Mouse (Mus musculus) thymus, adult 18-20 months (tissue): ENCODE results near the gene Tagln.
A peak's percentile ranks its signal among the peaks of the same experiment; 100 is the strongest.

Source experiments
- DNase-seq, 2 experiments: peaks; one replicate each; pipeline ENCODE4 v3.0.0; 2022; ENCODE audit warnings: mixed read lengths in 2 of 2

Gene Tagln

DNA sequence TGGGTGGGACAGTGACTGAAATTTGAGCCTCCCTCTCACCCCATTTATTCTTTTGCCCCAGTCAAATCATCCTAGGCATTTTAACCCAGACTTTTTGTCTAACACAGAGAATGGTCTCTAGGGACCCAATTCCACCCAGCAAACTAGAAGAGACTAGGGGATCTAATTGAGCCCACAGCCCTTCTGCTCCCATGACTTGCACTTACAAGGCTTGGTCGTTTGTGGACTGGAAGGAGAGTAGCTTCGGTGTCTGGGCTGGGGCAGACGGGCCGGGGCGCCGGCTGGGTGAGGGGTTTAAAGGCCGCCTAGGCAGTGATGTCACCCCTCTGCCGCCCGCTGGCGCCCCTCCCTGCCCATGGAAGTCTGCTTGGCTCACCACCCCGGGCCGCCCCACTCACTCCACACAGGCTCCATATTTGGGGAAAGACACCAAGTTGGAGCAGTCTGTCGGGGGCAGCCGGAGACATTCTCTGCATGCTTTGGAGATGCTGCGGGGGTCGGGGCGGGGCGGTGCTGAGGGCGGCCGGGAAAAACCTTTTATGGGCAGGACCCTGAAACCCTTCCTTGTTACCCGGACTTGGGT, at the start of gene Tagln:
TSS of gene Tagln (minus strand) at position 431 of the 583 bp plus-strand sequence.
- no peak for DNase-seq

DNA sequence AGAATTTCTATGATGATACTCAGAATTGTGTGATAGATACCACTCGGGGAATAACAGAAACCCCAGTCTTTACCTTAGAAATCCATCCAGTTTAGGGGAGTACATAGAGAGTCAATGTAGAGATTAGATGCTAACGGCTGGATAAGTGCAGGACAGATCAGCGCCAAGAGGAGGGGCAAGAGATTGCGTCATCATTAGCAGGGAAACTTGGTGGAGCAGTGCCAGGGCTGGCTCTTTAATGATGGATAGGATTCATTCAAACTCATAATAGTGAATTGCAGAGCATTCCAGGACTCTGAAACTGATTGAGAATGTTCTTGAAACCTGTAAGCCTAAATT, 49.3 kb upstream of the Tagln start:
- DNase-seq, result no peak

- peak; percentile 75 to 81 for DNase-seq
Measured at GRCm38 (mm10) chr9:45984409-45985228, 48.8 kb upstream of the Tagln start.

- peak in 1 of 2 experiments; percentile 18 for DNase-seq
Measured at GRCm38 (mm10) chr9:45983676-45984408, 48.0 kb upstream of the Tagln start.

DNA sequence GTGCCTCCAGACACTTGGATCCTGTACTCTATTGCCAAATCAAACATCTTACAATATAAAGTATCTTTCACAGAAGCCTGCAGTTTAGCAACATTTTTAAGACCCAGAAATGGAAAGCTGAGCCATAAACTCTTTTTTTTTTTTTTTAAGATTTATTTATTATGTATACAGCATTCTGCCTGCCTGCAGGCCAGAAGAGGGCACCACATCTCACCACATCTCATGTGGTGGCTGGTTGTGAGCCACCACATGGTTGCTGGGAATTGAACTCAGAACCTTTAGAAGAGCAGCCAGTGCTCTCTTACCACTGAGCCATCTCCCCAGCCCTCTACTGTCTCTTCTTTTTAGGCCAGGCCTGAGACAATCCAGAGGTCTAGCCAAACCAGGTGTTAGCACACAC, 45.5 kb upstream of the Tagln start:
- DNase-seq, result no peak

- no peak for DNase-seq
Measured at GRCm38 (mm10) chr9:45980611-45981010, 44.8 kb upstream of the Tagln start.

DNA sequence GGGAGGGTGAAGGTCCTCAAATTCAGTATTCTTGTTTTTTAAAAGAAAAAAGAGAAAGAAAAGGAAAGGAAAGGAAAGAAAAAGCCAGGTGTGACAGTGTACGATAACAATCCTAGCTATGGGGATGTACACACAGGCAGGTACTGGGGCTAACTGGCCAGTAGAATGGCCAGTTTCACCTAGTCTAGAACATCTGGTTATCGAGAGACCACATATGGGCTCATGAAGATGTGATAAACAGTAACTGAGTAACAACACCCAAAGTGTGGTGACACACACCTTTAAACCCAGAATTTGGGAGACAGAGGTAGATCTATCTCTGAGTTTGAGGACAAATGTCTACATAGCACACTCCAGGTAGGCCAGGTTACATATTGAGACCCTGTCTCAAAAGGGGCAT, 43.9 kb upstream of the Tagln start:
- no peak for DNase-seq

GRCm38 (mm10) chr9:45976884-45977283, 41.0 kb upstream of the Tagln start:
- DNase-seq, result no peak

- no peak for DNase-seq
Measured at GRCm38 (mm10) chr9:45963577-45963976, 27.7 kb upstream of the Tagln start.

DNA sequence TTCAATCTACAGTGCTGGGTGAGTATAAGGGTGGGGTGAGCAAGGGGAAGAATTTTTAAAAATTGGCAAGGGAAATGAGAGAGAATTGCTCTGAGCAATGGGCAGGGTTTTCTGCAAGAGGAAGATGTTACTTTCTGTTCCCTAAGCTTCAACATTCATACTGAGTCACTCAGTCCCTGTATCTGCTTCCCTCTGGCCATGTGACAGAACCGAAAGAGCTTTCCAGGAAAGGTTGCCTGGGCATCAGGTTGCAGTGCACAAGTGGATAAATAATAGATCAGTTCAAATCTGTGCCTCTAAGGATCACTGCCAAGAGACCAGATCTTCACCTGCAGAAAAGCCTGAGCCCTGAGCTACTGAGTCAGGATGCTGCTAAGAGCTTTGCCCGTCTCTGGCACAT, 26.0 kb upstream of the Tagln start:
- DNase-seq, result no peak

DNA sequence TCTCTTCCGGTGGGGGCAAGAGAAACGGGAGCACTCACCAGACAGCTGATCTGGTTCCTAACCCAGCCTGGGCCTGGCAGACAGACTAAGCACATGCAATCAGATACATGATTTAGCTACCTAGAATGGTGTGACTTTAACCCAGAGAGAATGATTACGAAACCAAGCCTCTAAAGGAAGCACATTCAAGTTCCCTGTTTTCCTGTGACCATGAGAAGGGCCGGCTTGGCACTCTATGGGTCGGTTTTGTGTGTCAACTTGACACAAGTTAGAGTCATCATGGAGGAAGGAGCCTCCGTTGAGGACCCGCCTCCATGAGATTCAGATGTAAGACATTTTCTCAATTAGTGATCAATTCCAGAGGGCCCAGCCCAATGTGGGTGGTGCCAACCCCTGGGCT, 23.8 kb upstream of the Tagln start:
- DNase-seq, result no peak

GRCm38 (mm10) chr9:45958851-45959250, 23.0 kb upstream of the Tagln start:
- no peak for DNase-seq

- no peak for DNase-seq
Measured at GRCm38 (mm10) chr9:45958023-45958670, 22.3 kb upstream of the Tagln start.

DNA sequence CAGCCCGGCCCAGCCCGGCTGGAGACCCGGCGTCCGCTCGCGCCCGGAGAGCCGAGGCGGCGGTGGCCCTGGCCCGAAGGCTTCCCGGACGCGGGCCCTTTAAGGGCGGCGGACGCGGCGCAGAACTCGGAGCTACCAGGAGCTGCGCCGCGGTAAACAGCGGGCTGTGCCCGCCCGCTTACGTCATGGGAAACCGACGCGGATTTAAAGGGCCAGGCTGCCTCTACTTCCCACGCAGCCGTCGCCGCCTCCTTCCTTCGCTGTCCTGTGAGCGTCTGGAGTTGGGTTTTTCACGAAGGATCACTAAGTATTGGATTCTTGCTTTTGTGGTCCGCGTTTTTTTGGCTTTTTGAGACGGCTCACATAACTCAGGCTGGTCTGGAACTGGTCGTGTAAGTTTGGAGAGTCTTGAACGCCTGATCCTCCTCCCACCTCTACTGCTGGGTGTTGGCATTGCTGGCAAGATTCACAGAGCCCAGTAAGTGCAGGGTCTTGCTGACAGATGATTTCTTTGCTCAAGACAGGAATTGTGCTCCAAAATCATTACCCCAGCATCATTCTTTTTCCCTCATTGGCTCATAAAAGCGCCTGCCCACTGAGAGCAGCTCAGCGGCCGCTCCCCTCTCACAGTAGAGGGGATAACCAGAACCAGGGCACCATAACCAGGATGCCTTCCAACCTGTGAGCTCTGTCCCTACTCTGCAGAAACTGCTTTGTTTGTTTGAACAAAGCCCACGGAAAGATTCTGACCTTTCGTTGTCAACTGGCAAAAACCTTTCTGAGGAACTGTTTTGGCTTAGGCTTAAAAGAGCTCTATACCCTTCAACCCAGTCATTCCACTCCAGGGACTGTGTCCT, 19.5 kb upstream of the Tagln start, which contains the start of gene Sidt2:
TSS of gene Sidt2 (minus strand) at position 152 of the 857 bp plus-strand sequence.
- DNase-seq, result peak; percentile 79 to 85

GRCm38 (mm10) chr9:45954294-45955106, 18.6 kb upstream of the Tagln start:
- DNase-seq, result peak in 1 of 2 experiments; percentile 54

GRCm38 (mm10) chr9:45953511-45954293, 17.8 kb upstream of the Tagln start:
- DNase-seq, result no peak

DNA sequence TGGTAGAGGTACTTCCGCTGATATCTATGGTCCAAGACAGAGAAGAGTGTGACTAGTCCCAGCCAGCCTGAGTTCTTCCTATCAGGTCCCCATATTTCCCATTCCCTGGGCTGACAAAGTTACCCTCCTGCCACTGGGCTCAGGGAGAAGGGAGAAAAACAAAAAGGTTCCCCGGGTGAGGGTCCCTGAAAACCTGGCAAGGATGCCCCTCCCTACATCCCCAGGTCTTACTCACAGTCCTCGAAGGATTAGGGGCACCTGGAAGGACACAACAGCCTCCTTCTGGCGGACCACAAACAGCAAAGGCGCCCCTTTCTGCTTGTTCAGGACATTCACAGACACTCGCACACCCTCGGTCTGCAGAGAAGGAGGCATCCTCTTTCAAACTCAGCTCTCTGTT, 17.0 kb upstream of the Tagln start:
- no peak for DNase-seq

GRCm38 (mm10) chr9:45952057-45952456, 16.2 kb upstream of the Tagln start:
- DNase-seq, result no peak

DNA sequence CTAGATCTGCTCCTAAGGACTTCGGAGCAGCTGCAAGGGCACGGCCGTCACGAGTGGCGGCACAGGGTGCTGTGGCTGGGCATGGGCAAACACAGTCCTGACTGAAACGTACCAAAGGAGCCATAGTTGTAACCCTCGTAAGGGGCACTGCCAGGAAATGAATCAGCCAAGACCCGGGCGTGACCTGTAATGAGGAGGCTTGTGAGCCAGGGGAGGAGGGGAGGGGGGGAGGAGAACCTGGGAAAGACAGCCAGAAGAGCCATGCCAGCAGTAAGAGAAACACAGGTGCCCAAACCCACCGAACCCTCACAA, 11.0 kb upstream of the Tagln start:
- DNase-seq, result no peak

DNA sequence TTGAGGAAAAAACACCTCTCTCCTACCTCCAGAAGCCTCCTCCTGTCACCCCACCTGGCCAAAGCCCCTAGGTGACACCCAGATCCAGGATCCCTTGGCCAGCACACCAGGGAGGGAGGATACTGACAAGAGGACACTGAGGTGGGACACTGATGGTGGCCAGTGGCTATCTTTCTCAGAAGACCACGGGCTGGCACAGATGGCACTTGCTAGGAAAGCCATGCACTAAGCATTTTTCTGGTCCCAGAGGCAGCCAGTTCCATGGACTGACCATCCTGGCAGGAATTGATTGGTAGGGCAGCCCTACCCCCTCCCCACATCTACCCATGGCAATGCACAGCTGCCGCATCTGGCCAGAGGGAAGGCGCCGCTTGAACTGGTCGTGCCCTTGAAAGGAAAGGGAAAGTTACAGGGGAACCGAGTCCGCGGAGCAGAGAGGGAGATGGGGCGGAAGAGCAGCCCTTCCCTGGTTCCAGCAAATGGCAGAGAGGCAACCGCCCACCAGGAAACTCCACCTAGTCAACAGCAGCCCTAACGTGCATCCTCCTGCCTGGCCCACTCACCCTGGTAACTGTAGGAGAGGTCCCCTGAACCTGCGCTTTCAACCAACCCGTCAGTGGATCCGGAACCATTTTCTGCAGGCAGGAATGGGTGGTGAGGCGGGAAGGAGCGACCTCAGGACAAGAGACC, 10.5 kb upstream of the Tagln start:
- no peak for DNase-seq
